Mouse (Mus musculus): ENCODE results near the gene Slc5a2.
A peak's percentile ranks its signal among the peaks of the same experiment; 100 is the strongest.

Gene Slc5a2

DNA sequence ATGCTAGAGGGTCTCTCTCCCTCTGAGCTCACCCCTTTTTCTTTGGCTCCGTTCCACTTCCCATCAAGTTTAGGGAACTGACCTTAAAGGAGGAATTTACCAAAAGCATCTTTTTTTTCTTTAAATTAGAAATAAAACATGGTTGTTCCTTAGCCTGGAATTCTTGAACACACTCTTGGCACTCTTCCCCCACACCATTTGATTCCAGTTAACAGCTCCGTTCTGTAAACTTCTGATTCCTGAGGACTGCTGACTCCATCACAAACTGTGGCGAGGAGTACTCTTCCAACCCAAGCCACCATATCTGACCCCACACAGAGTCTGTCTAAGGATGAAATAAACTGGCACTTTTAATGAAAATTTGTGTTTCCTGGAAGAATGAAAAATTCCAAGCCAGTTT, 35.5 kb downstream of the Slc5a2 start:
- no peak for DNase-seq (ENCODE audit: low read depth)

GRCm38 (mm10) chr7:128302151-128302550, 36.7 kb downstream of the Slc5a2 start:
- DNase-seq (ENCODE audit: low read depth), result no peak

DNA sequence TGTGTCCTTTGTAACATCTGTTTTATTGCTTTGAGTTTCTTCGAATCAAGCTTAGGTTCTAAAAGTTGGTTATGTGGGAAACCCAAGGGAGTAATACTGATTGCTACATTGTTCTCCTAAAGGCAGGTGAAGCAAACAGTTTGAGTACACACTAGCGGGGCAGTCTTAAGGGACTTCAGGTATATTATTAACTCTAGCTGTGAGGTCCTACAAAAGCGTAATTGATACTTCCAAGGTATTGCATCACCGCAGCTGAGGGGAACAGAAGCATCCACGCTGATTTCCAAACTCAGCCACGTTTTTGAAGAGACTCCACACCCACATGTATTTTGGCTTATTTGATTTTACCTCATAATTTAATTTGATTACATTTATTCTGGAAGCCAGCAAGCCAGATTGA, 38.7 kb downstream of the Slc5a2 start:
- no peak for DNase-seq (ENCODE audit: low read depth)

GRCm38 (mm10) chr7:128304907-128305306, 39.5 kb downstream of the Slc5a2 start:
- no peak for DNase-seq (ENCODE audit: low read depth)

DNA sequence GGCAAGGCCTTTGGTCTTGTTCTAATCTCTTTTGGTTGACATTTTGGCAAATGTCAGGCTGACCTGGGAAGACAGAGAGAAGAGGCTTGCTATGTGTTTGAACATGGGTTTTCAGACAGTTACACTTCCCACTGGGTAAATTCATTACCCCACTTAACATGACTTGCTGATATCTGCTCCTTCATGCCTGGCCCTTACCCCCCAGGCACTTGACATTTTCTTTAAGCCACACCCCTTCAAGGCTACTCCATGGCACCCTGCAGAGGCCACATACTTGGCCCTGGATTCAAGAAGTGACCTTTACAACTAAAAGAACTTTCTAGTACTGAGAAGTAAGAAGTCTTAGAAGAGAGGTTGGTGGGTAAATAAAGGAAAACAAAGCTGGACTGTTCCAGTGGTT, 42.4 kb downstream of the Slc5a2 start:
- no peak for DNase-seq (ENCODE audit: low read depth)

GRCm38 (mm10) chr7:128309216-128309615, 43.8 kb downstream of the Slc5a2 start:
- no peak for DNase-seq (ENCODE audit: low read depth)

- DNase-seq (ENCODE audit: low read depth), result no peak
Observed at GRCm38 (mm10) chr7:128309776-128310175, 44.3 kb downstream of the Slc5a2 start.

DNA sequence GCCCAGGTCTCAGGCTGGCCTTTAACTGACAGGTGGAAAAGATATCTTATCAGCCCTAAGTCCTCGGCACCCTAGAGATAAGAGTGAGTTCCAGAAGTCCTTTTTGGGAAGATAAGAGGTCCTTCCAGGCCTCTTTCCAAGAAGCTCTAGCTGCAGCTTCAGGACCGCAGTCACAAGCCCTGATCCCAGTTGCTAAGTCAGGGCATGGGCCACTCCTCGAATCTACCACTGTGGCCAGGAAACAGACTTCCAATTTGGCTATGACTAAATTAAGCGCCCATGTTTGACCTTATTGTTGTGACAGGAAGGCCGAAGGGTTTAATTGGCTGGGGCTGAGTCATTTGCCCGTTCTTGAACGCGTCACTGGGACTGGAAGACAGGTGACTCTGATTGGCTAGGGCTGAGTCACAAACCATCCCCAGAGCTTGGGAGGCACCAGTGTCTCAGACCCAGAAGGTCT, 44.8 kb downstream of the Slc5a2 start:
- DNase-seq (ENCODE audit: low read depth), result peak; percentile 72

- no peak for DNase-seq (ENCODE audit: low read depth)
Observed at GRCm38 (mm10) chr7:128311263-128311662, 45.8 kb downstream of the Slc5a2 start.

DNA sequence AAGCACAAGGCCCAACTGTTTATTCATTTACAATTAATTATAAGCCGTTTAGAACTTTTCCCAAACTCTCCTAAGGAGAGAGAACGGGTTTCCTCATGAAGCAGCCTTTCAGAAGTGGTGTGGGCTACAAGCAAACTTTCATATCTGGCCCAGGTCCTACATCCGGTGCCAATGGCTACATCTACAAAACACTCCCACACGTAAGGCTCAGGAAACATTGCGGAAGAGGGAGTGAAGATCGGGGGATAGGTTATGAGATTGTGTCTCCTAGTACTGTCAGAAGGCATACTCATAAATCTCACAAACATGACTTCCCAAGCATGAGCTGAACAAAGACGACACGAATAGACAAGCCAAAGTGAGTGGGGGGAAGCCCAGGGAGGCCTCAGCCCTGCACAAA, 46.4 kb downstream of the Slc5a2 start:
- no peak for DNase-seq (ENCODE audit: low read depth)

GRCm38 (mm10) chr7:128312375-128313059, 47.1 kb downstream of the Slc5a2 start:
- DNase-seq (ENCODE audit: low read depth), result no peak

DNA sequence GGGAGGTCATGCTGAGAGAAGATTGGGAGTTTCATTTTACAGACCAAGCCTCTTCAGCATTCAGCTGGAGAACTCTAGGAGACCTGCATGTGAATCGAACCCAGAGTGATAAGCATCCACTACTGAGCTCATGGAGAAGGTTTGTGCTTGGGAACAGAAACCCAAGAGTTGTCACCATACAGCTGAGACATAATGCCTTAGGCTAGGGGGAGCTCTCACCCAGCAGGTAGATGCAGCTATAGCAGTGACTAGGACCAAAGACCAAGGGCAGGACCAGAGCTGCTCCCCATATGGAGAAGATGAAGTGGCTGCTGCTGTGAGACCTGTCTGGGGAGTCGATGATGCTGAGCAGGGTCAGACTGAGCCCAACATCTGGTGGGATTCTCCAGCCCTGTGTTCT, 48.1 kb downstream of the Slc5a2 start:
- no peak for DNase-seq (ENCODE audit: low read depth)

- DNase-seq (ENCODE audit: low read depth), result no peak
Observed at GRCm38 (mm10) chr7:128314491-128314890, 49.0 kb downstream of the Slc5a2 start.

DNA sequence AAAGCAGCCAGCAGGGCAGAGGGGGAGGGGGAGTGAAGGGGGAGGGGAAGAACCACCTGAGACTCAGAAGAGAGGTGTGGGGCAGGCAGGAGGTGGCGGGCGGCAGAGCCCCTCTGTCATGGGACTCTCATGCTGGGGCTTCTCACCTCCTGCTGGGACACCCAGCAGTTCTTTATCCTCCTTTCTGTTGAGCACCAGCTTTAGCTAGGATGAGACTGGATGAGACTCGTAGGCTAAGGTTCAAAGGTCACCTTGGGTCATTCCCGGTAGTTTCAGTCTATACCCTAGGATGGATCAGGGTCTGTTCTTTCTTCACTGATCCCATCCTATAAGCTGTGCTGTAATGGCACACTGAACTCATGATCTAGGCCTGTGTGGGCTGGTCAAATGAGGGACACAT, 51.6 kb downstream of the Slc5a2 start:
- DNase-seq (ENCODE audit: low read depth), result no peak

GRCm38 (mm10) chr7:128319140-128319539, 53.7 kb downstream of the Slc5a2 start:
- DNase-seq (ENCODE audit: low read depth), result no peak

DNA sequence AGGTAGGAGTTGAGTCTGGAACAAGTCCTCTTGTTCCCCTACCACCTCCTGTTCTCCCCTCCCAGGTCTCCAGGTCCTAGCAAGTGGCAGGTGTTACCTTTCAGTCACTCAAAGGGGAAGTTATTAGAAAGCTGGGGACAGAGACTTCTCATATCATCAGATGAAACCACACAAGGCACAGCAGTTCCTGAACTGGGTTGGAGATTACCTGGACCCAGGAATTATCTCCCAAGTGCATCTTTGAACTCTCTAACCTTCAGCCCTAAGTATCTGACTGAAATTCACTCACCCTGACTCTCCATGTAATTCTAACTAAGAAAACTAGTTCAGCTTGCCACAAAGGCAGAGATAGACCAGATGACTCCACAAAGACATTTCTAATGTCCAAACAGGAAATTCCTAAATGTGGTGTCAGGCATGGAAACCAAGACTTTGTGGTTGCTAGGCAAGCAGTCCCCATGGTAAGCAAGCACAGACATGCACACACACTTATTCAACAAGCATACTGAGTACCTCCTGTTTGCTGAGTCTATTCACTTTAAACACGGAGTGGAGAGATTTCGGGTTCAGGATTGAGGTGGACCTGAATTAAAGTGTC, 54.9 kb downstream of the Slc5a2 start:
- peak; percentile 55 for DNase-seq (ENCODE audit: low read depth)

DNA sequence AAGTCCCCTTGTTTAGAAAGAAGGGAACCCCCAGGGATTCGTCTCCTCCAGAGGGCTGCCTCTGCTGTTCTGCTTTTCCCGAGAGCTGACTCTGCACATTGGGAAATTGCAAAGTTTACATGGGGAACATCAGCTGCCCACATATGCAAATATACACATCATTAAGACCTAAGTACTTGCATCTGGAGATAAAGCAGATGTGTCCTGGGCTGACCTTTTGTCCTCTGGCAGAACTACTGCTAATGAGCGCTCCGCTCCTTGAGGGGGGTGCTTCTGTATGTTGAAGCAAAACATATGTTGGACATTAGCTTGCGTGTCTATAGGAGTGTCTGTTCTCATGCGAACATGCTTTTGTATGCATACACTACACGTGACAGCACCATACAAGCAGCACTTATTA, 55.8 kb downstream of the Slc5a2 start:
- DNase-seq (ENCODE audit: low read depth), result no peak
